Mouse (Mus musculus): ENCODE data around the gene Pde9a. TPM values are rescaled to one million over a fixed set of nuclear protein-coding genes. Genes with fewer than 3 reads are reported as not detected.

Pde9a gene
- polyA plus RNA-seq, 1 experiment from 2014 or later, result 25.7 TPM

- DNase-seq (ENCODE audit: low spot score), result no peak
- Histone ChIP-seq H3K4me3 (ENCODE audit: low read depth, low read length) (peak overlapping the region; percentile 57), H3K27me3 (ENCODE audit: control insufficient read depth, insufficient read depth, low read length) (no peaks in the 10 kb centered on the region), H3K27ac (replicated peaks; ENCODE audit: low read depth, low read length) (no peak overlapping the region), H3K4me1 (ENCODE audit: control insufficient read depth, insufficient read depth, low read length) (0 out of 2 replicates have a peak, but pooled peaks cover 3% of the 10 kb centered on the region), H3K4me2 (ENCODE audit: low read depth, low read length) (peak overlapping the region; percentile 66), H3K9me3 (replicated peaks; ENCODE audit: control insufficient read depth, low read length) (no peaks in the 10 kb centered on the region), H3K9ac (replicated peaks; ENCODE audit: low read length) (no peak overlapping the region), H3K36me3 (replicated peaks; ENCODE audit: control insufficient read depth, insufficient read depth, low read depth, low read length) (no peaks in the 10 kb centered on the region)
- WGBS, result under 1% methylated on average over 7 of the region's 7 CpGs
- ATAC-seq (replicated peaks; ENCODE audit: insufficient number of reproducible peaks, low FRiP score, low TSS enrichment, low read depth), result no peak
Observed at GRCm38 (mm10) chr17:31519344-31519945, 133.4 kb downstream of the Pde9a start.

GRCm38 (mm10) chr17:31519946-31520838 lies 134.2 kb downstream of the Pde9a start, which contains the start of the genes Wdr4 and Ndufv3:
TSS of gene Wdr4 (minus strand) at chr17:31519980.
TSS of gene Ndufv3 (plus strand) at chr17:31520115.
- ATAC-seq (replicated peaks; ENCODE audit: insufficient number of reproducible peaks, low FRiP score, low TSS enrichment, low read depth) (peak; percentile 94), DNase-seq (ENCODE audit: low spot score) (peak; percentile 100)
- Histone ChIP-seq H3K4me3 (ENCODE audit: low read depth, low read length) (peak within 1 kb of the TSS; percentile 57), H3K9me3 (replicated peaks; ENCODE audit: control insufficient read depth, low read length) (no peaks in the 10 kb centered on the region), H3K27ac (replicated peaks; ENCODE audit: low read depth, low read length) (no peak within 1 kb of the TSS), H3K9ac (replicated peaks; ENCODE audit: low read length) (peak within 1 kb of the TSS; percentile 54), H3K36me3 (replicated peaks; ENCODE audit: control insufficient read depth, insufficient read depth, low read depth, low read length) (no peaks in the 10 kb centered on the region), H3K4me2 (ENCODE audit: low read depth, low read length) (peak within 1 kb of the TSS; percentile 66), H3K4me1 (ENCODE audit: control insufficient read depth, insufficient read depth, low read length) (0 out of 2 replicates have a peak, but pooled peaks cover 3% of the 10 kb centered on the region), H3K27me3 (ENCODE audit: control insufficient read depth, insufficient read depth, low read length) (no peaks in the 10 kb centered on the region)
- under 1% methylated on average over 45 of the region's 45 CpGs for WGBS

- Histone ChIP-seq H3K27ac (replicated peaks; ENCODE audit: low read depth, low read length) (no peak overlapping the region), H3K4me1 (ENCODE audit: control insufficient read depth, insufficient read depth, low read length) (0 out of 2 replicates have a peak, but pooled peaks cover 3% of the 10 kb centered on the region), H3K4me3 (ENCODE audit: low read depth, low read length) (peak overlapping the region; percentile 57), H3K4me2 (ENCODE audit: low read depth, low read length) (peak overlapping the region; percentile 66), H3K9me3 (replicated peaks; ENCODE audit: control insufficient read depth, low read length) (no peaks in the 10 kb centered on the region), H3K9ac (replicated peaks; ENCODE audit: low read length) (no peak overlapping the region; the same call in 1 of the 2 replicates), H3K27me3 (ENCODE audit: control insufficient read depth, insufficient read depth, low read length) (no peaks in the 10 kb centered on the region), H3K36me3 (replicated peaks; ENCODE audit: control insufficient read depth, insufficient read depth, low read depth, low read length) (no peaks in the 10 kb centered on the region)
- ATAC-seq (replicated peaks; ENCODE audit: insufficient number of reproducible peaks, low FRiP score, low TSS enrichment, low read depth) (no peak), DNase-seq (ENCODE audit: low spot score) (peak; percentile 32)
- WGBS, result 20% methylated on average over 3 of the region's 3 CpGs
Observed at GRCm38 (mm10) chr17:31520895-31521294, 134.9 kb downstream of the Pde9a start.

GRCm38 (mm10) chr17:31521948-31522347 lies 135.9 kb downstream of the Pde9a start:
- Histone ChIP-seq H3K9me3 (replicated peaks; ENCODE audit: control insufficient read depth, low read length) (no peaks in the 10 kb centered on the region), H3K36me3 (replicated peaks; ENCODE audit: control insufficient read depth, insufficient read depth, low read depth, low read length) (no peaks in the 10 kb centered on the region), H3K4me1 (ENCODE audit: control insufficient read depth, insufficient read depth, low read length) (0 out of 2 replicates have a peak, but pooled peaks cover 3% of the 10 kb centered on the region), H3K27ac (replicated peaks; ENCODE audit: low read depth, low read length) (no peak overlapping the region), H3K4me2 (ENCODE audit: low read depth, low read length) (no peak overlapping the region), H3K27me3 (ENCODE audit: control insufficient read depth, insufficient read depth, low read length) (no peaks in the 10 kb centered on the region), H3K9ac (replicated peaks; ENCODE audit: low read length) (no peak overlapping the region), H3K4me3 (ENCODE audit: low read depth, low read length) (no peak overlapping the region)
- ATAC-seq (replicated peaks; ENCODE audit: insufficient number of reproducible peaks, low FRiP score, low TSS enrichment, low read depth) (no peak), DNase-seq (ENCODE audit: low spot score) (no peak)
- WGBS, result 92% methylated on average over 6 of the region's 6 CpGs

GRCm38 (mm10) chr17:31525114-31525513 lies 139.1 kb downstream of the Pde9a start:
- H3K4me2 ChIP-seq (ENCODE audit: low read depth, low read length), result no peak overlapping the region
- no peaks in the 10 kb centered on the region for H3K27me3 ChIP-seq (ENCODE audit: control insufficient read depth, insufficient read depth, low read length)
- 0 out of 2 replicates have a peak, but pooled peaks cover 3% of the 10 kb centered on the region for H3K4me1 ChIP-seq (ENCODE audit: control insufficient read depth, insufficient read depth, low read length)
- H3K36me3 ChIP-seq (replicated peaks; ENCODE audit: control insufficient read depth, insufficient read depth, low read depth, low read length), result no peaks in the 10 kb centered on the region
- no peak for ATAC-seq (replicated peaks; ENCODE audit: insufficient number of reproducible peaks, low FRiP score, low TSS enrichment, low read depth)
- no peak overlapping the region for H3K4me3 ChIP-seq (ENCODE audit: low read depth, low read length)
- DNase-seq (ENCODE audit: low spot score), result no peak
- no peaks in the 10 kb centered on the region for H3K9me3 ChIP-seq (replicated peaks; ENCODE audit: control insufficient read depth, low read length)
- WGBS, result 90% methylated on average over 4 of the region's 4 CpGs
- H3K9ac ChIP-seq (replicated peaks; ENCODE audit: low read length), result no peak overlapping the region
- no peak overlapping the region for H3K27ac ChIP-seq (replicated peaks; ENCODE audit: low read depth, low read length)

- H3K36me3 ChIP-seq (replicated peaks; ENCODE audit: control insufficient read depth, insufficient read depth, low read depth, low read length), result 0 out of 2 replicates have a peak, but pooled peaks cover under 1% of the 10 kb centered on the region
Observed at GRCm38 (mm10) chr17:31525816-31526215, 139.8 kb downstream of the Pde9a start.

More at GRCm38 (mm10) chr17:31525816-31526215, 139.8 kb downstream of the Pde9a start:
- no peak for DNase-seq (ENCODE audit: low spot score)
- 100% methylated on average over 3 of the region's 3 CpGs for WGBS
- Histone ChIP-seq H3K4me1 (ENCODE audit: control insufficient read depth, insufficient read depth, low read length) (0 out of 2 replicates have a peak, but pooled peaks cover 2% of the 10 kb centered on the region), H3K27ac (replicated peaks; ENCODE audit: low read depth, low read length) (no peak overlapping the region), H3K4me3 (ENCODE audit: low read depth, low read length) (no peak overlapping the region), H3K4me2 (ENCODE audit: low read depth, low read length) (no peak overlapping the region), H3K9me3 (replicated peaks; ENCODE audit: control insufficient read depth, low read length) (no peaks in the 10 kb centered on the region), H3K9ac (replicated peaks; ENCODE audit: low read length) (no peak overlapping the region), H3K27me3 (ENCODE audit: control insufficient read depth, insufficient read depth, low read length) (no peaks in the 10 kb centered on the region)
- ATAC-seq (replicated peaks; ENCODE audit: insufficient number of reproducible peaks, low FRiP score, low TSS enrichment, low read depth), result no peak

Data from embryonic facial prominence, embryonic 11.5 days (tissue).